Mouse (Mus musculus) urinary bladder, postnatal 25 days (tissue): Measurements from ENCODE around the gene Psmd10.

Experiments
- DNase-seq: peaks from one replicate; pipeline ENCODE4 v3.0.0; 2022; ENCODE audit warnings: low spot score

Gene Psmd10

GRCm38 (mm10) chrX:140956272-140956940 lies at the start of gene Psmd10, which contains the start of gene Atg4a:
Gene Psmd10, minus strand, starts transcription at chrX:140956728.
Gene Atg4a, plus strand, starts transcription at chrX:140956907.
- peak; percentile 72 for DNase-seq

DNA sequence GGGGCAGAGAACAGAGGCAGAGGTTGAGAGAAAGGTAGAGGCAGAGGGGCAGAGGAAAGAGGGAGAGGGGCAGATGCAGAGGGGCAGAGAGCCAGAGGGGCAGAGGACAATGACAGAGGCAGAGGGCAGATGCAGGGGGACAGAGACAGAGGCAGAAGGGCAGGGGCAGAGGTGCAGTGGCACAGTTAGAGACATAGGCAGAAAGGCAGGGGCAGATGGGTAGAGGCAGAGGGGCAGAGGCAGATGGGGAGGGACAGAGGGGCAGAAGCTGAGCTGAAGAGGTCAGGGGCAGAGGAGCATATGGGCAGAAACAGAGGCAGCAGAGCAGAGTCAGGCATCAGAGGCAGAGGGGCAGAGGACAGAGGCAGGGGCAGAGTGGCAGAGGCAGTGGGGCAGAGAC lies 42.4 kb upstream of the Psmd10 start:
- DNase-seq: no peak

- DNase-seq: no peak
Observed at GRCm38 (mm10) chrX:140997912-140998545, 41.5 kb upstream of the Psmd10 start.

GRCm38 (mm10) chrX:140996909-140997516 lies 40.5 kb upstream of the Psmd10 start:
- DNase-seq: no peak

DNA sequence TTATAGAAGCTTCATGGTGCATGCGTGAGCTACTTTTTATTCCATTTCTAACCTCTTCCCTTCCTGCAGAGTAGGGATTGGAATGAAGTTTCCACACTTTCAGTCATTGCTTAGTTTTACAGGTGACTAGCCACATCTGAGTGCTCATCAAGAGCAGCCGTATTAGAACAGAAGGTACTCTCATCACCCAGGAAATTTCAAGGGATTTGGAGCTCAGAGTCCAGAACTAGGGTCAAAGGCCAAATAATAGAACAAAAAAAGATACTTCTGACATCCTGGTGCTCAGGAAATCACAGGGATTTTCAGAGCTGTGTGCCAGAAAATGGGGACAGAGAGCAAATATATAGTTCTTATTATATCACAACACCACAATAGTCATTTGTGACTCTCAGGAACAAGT lies 28.7 kb upstream of the Psmd10 start:
- no peak for DNase-seq

DNA sequence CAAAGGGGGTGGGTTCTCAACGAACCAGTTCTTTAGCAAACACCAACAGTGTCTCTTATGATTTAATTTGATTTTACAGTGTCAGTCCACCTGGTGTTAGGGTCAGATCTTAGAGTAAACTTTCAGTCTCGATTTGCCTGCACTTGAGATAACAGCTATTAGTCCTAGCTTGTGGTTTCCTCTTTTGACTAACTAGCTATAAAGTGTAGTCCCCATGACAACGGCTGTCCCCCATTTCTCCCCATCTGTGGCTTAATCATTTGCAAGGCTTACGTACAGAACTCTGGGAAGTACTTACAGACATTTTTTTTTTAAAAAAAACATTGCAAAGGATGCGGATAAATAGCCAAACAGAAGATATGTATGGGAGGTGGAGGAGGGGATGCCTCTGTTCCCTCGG lies 28.3 kb upstream of the Psmd10 start:
- DNase-seq: no peak

DNA sequence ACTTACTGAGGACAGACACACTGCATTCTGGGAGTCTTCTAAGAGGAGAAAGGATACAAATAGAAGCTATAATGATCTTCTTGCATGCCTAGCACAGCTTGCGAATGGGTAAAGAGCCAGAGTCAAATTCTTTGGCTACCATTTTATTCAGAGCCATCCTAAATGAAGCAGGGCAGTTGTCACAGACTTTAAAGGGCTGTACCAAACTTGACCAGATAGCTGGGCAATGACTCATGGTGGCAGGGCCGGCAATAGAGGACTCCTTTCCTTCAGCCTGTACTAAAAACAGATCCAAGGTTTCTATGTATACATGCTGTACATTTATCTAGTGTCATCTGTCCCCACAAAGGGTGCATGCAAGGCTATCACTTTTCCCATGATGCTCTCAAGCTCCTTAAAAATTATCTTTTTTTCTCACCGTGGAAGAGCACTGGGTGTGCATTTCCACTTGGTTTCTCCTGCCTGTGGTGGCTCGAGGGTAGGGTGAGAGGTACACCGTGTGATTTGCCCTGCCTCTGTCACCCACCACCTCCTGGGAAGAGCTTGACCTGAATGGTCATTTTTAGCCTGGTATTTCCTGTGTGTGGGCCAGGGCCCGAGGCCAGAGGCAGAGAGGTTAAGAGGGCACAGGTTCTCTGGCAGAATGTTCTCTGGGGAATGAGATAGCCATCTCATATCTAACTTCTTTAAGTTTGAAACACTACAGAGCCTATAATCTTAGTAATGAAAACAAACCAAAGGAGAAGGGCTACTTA lies 26.9 kb upstream of the Psmd10 start:
- no peak for DNase-seq

- DNase-seq: no peak
Observed at GRCm38 (mm10) chrX:140980163-140980562, 23.6 kb upstream of the Psmd10 start.

DNA sequence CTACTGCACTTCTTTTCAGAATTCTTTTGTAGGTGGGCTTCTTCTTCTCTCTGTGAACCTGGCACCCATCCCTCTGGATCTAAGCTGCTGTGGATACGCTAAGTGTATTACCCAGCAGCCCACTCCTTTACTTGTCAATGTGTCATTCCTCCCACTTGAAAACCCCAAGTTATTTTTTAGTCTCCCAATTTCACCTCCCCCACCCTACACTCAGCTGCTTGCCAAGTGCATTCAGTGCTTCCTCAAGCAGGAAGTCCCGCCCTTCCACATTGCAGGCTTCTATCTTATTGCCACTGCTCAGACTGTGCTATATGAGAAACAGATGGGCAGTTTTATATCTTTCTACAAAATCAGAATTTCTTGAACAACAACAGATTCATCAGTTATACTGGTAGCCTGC lies 23.0 kb upstream of the Psmd10 start:
- no peak for DNase-seq

- DNase-seq: no peak
Observed at GRCm38 (mm10) chrX:140978943-140979342, 22.4 kb upstream of the Psmd10 start.

DNA sequence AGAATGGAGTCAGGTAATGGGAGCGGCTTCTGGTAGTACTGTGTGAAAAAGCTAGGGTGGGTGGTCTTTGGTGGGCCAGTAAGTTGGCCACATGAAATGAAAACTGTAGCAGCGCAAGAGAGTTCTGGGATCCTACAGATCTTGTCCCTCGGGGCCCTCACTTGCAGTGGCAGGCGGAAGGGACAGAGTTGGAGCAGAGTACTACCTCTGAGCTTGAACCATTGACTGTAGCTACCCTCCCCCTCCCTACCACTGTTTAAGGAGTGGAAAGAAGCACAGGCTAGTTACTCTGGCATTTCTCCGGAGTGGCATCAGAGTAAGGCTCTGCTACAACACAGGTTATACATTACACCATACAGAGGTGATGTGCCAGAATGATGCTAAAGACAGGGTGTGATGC lies 431 bp upstream of the Psmd10 start:
- no peak for DNase-seq

DNA sequence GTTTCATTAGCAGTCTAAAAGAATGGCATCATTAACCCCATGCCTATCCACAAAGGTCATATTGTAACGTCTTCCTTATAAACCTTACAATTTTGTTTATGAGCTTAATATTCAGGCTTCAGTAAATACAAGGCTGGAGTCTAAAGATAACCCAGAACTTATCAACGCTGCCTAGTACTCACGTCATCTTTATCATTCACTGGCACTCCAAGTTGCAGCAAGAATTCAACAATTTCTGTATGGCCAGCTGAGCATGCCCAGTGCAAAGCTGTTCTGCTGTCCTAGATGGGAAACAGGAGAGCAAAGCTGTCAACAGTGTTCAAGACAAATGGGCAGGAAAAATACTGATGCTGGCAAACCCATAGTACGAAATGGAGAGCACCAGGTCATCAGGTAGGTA lies 2.9 kb downstream of the Psmd10 start:
- no peak for DNase-seq

DNA sequence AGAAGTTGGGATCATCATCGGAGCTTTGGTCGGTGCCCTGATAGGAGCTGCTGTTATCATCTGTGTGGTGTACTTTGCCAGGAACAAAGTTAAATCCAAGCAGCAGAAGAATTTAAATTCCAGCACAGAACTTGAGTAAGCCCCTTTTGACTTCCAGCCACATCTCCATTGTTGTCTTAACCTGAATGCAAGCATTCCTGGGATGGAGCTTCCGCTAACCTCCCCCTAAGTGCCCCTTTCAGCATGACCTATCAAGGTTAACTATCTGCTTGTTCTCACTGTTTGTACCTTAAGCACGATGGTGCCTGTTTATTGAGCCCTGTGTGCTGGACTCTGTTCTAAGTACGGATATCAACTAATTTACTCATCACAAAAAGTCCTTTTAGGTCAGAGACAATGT lies 20.3 kb downstream of the Psmd10 start:
- DNase-seq: no peak

GRCm38 (mm10) chrX:140933263-140933662 lies 23.3 kb downstream of the Psmd10 start:
- DNase-seq: no peak

DNA sequence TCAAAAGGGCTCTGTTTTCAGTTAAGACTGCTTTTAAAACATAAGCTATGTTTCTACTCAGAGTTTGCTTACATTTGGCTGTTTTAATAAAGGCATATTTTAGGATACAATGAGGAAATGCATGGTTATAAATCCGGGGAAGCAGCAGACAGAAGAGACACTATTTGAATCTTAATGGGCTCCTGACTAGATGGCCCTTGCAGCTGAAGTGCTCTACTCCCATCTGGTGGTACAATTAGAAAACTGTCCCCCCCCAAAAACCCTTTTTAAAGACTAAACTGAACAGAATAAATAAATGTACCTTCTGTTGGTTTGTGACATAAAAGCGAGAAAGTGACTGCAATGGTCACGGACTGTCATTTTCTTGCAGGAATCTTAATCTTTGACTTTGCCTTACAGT lies 24.5 kb downstream of the Psmd10 start:
- no peak for DNase-seq

- no peak for DNase-seq
Observed at GRCm38 (mm10) chrX:140921321-140921720, 35.2 kb downstream of the Psmd10 start.

GRCm38 (mm10) chrX:140907360-140907759 lies 49.2 kb downstream of the Psmd10 start, which contains the start of gene Vsig1:
Gene Vsig1, plus strand, starts transcription at chrX:140907608.
- DNase-seq: no peak

GRCm38 (mm10) chrX:140903487-140903886 lies 53.0 kb downstream of the Psmd10 start:
- DNase-seq: no peak
